Mouse (Mus musculus) frontal cortex, postnatal 36 days (tissue): Measurements from ENCODE around the gene Ahnak.

Source experiments
- DNase-seq, 2 experiments: peaks; one replicate each; pipeline ENCODE4 v3.0.0; 2022; ENCODE audit warnings: low spot score in 2 of 2

Ahnak gene

GRCm38 (mm10) chr19:8989066-8989566, at the start of gene Ahnak:
TSS of gene Ahnak (plus strand) at chr19:8989284.
- DNase-seq, result no peak

- DNase-seq, result no peak
Observed at GRCm38 (mm10) chr19:8940526-8941133, 48.5 kb upstream of the Ahnak start.

- no peak for DNase-seq
Observed at GRCm38 (mm10) chr19:8941136-8941514, 48.0 kb upstream of the Ahnak start.

DNA sequence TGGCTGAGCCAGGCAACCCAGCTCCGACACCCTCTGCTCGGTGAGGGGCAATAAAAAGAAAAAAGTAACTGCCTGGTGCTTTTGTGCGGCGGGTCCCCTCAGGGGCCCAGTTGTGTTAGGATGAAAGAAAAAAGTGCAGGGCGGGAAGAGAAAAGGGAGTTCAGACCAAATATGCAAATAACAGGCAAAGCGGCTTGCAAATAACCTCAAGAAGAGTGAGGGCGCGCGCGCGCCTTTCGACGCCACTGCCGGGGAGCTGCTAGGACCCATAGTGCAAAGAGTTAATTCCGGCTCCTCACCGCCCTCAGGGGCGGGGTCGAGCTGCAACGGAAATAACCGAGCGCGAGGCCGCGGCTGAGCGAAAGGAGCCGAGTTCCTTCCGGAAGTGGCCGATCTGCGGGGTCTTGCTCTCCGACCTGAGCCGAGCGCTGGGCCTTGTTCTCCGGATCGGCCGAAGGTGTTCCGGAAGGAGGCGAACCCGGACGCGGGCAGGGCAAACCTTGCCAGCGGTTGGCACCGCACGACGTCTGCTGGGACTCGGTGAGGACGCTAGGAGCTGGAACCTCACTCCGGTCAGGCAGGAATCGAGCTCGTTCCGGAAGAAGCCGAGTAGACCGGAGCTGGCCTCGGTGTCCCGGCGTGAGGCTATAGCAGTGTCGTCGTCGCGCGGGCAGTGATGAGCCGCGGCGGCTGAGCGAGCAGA, 47.4 kb upstream of the Ahnak start, which contains the start of gene Mta2:
TSS of gene Mta2 (plus strand) at position 361 of the 703 bp plus-strand sequence.
- DNase-seq, result peak; percentile 91 to 96

DNA sequence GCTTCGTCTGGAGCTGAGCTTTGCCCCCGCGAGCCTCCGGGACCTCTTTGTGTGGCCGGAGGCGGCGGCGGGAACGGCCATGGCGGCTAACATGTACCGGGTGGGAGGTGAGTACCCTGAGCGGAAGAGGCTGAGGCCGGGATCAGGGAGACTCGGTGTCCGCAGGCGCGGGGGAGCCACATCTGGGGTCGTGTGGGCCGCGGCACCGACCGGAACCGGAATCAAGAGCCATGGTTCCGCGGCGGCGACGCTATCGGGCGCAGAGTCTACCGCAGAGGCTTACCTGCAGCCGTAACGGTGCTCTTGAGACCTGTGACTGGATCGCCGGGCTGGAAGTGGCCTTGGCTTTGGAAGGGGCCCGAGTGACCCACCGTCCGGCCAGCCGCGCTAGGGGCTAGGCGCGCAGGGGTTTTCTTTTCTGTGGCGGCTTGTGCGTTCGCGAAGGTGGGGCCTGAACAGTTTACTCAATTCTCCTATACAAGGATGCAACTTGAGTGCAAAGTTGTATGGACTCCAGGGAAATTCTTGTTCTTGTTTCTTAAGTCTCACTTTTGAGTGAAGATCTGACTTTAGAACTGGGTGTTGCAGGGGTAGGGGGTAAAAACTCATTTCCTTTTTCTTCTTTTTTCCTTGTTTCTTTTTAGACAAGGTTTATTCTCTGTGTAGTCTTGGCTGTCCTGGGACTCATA, 46.7 kb upstream of the Ahnak start:
- peak in 1 of 2 experiments; percentile 54 for DNase-seq

DNA sequence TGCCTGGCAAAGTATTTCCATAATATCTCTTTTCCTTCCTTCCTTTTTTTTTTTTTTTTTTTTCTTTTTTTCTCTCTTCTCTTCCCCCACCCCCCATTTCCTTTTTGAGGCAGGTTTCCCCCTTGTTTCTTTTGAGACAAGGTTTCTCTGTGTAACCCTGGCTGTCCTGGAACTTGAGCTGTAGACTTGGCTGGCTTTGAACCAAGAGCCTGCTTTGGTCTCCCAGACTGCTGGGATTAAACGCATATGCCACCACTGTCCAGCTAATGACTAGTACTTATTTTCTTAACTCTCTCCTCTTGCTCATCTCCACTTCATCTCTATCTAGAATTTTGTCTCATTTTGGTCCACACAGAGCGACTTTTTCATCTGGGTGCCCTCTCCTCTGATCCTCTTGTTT, 46.0 kb upstream of the Ahnak start:
- no peak for DNase-seq

GRCm38 (mm10) chr19:8944062-8944461, 45.0 kb upstream of the Ahnak start:
- no peak for DNase-seq

- DNase-seq, result no peak
Observed at GRCm38 (mm10) chr19:8944750-8945149, 44.3 kb upstream of the Ahnak start.

GRCm38 (mm10) chr19:8945251-8945650, 43.8 kb upstream of the Ahnak start:
- DNase-seq, result no peak

DNA sequence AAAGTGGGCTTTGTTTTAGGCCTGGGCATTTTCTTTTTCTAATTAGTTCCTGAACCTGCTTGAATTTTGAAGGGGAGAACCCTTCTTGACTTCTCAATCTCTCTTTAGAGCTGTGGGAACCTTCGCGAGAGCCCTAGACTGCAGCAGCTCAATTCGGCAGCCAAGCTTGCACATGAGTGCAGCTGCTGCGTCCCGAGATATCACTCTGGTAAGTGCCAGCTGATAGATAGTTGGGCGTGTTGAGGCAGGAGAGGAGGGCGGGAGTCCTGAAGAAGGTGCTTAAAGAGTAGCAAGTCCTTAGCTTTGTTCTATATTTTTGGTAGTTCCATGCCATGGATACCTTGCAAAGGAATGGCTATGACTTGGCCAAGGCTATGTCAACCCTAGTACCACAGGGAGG, 42.2 kb upstream of the Ahnak start:
- no peak for DNase-seq

DNA sequence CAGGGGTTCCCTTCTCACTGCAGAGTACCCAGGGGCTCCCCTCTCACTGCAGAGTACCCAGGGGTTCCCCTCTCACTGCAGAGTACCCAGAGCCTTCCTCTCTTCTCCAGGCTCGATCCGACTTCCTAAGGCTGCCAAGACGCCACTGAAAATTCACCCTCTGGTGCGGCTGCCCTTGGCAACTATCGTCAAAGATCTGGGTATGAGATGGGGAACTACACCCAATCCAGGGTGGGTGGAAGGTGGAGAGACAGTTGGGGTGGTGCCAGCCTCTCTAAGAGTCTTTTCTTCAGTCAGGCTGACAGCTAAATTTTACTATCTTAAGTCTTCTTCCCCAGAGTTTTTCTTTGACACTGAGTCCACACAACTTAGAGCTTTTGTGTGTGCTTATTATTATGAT, 38.9 kb upstream of the Ahnak start:
- DNase-seq, result no peak

GRCm38 (mm10) chr19:8952241-8952640, 36.8 kb upstream of the Ahnak start:
- peak in 1 of 2 experiments; percentile 9 for DNase-seq

DNA sequence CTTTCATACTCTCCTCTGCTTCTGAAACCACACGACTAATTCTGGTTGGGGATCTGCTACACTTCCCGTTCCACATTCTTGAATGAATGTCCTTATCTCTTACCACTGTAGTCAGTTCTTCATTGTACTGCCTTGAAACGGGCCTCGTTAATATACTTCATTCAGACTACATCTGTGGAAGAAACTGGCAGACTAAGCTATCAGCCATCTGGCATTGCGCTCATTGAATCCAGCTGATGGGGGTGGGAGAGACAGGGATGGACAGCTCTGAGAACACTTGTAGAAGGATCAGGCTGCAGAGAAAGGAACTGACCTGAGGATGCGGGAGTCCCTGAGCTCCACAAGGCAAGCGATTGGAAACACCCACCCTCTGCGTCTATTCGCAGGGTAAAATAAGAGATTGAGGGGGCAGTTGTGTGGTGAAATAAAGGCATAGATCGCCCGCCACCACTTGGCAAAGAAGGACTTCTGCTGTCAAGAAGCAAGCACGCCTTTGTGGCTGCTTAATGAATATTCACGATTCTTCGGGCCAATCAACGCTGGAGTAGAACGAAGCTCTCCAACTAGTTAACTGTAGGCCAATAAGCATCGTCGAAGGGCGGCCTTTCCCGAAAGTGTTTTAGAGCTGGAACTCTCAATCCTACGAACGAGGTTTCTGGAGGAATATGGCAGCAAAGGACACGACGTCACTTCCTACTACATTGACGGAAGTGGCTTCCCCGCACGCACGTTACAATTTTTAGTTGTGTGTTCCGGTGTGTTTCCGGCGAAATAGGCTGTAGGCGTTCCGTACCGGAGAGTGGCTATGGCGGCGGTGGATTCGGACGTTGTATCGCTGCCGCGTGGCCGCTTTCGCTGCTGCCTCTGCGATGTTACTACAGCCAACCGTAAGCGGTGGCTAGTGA, 35.7 kb upstream of the Ahnak start, which contains the start of gene Tut1:
TSS of gene Tut1 (plus strand) at position 713 of the 905 bp plus-strand sequence.
- peak; percentile 91 to 97 for DNase-seq

DNA sequence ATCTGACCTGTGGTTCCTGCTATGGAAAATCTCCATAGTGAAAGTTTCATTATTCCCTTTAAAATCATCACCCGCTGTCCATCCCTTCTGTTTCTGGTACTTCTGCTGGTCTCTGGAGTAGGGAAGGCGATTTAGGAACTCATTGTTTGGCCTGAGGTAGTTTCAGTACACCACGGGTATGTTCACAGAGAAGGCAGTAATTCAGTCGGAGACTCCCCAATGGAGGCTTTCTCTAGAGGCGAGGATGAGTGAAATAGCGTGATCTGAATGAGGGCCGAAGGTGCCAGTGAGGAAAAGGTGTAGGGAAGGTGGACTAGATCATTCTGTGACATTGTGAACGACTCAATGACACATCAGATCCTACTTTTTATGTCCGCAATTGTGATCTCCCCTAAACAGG, 34.9 kb upstream of the Ahnak start:
- DNase-seq, result no peak

- DNase-seq, result no peak
Observed at GRCm38 (mm10) chr19:8962256-8962655, 26.8 kb upstream of the Ahnak start.

DNA sequence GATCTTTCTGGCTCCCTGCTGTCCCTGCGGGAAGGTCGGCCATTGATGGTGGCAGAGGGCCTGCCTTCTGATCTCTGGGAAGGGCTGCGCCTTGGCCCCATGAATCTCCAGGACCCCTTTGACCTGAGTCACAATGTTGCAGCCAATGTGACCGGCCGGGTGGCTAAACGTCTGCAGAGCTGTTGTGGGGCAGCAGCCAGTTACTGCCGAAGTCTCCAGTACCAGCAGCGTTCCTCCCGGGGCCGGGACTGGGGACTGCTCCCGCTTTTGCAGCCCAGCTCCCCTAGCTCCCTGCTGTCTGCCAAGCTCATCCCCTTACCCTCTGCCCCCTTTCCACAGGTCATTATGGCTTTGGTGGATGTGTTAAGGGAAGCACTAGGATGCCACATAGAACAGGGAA, 24.0 kb upstream of the Ahnak start:
- DNase-seq, result no peak

- no peak for DNase-seq
Observed at GRCm38 (mm10) chr19:8965771-8966170, 23.3 kb upstream of the Ahnak start.

DNA sequence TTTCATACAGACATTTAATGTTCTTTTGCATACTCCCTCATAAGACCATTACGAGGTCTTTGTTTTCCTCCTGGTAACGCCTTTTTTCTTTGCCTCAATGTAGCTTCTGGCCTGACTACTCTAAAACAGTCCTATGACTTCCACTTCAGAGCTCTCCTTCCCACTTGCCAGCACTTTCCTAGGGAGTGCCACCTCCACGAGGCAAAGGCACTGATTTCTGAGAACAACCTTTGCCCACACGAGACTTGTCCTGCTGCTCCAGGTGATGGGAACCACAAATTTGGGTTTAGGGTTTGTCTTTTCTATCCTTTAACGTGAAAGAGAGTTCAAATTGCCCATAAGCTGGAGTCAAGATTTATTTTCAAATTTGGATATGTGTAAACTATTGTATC, 22.9 kb upstream of the Ahnak start:
- no peak for DNase-seq

DNA sequence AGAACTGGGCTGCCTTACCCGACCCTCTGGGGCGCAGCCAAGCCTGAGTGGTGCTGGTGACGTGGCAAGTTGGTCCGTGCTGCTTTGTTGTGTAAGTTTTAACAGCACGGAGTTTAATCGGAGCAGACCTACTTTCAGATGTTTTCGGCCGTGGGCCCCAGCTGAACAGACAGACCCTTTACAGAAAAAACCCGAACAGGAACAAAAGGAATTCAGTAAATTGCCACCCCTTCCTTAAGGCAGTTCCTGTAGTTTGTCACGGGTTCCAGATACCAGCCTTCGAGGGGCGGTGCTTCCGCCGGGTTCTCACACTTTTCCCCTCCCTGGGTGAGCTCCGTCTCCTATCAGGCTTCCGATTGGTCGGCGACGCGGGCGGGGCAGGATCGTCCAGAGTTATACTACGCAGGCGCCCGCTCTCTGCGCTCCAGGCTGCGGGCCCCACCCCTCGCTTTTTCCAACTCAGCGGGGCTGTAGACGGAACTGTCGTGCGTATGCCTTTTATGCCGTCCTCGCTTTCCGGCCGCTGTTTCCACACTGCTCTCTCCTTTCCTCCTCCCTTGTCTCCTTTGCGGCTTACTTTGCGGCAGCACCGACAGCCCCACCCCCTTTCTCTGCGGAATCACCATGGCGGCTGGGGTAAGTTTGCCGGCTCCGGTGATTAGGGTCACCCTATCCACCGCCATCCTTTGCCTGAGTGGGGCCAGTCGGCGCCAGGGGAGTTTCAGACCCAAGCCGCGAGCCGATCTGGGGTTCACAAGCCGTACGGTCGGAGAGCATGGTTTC, 22.3 kb upstream of the Ahnak start, which contains the start of gene Eef1g:
TSS of gene Eef1g (plus strand) at position 452 of the 783 bp plus-strand sequence.
- peak; percentile 99 for DNase-seq

GRCm38 (mm10) chr19:8967373-8967743, 21.7 kb upstream of the Ahnak start:
- DNase-seq, result no peak

DNA sequence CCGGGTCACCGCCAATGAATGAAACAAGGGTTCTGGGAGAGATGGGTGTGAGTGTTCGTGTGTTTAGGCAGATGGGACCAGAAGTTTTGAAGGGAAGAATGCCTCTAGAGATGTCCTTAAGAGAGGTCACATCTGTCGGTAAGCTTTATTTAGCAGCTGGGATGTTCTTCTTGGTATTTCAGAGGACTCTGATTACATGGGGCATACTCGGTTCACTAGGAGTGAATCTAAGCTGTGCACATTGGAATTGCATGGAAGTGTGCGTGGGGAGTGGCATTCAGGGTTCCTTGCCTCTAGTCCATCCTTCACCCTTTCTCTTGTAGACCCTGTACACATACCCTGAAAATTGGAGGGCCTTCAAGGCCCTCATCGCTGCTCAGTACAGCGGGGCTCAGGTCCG, 21.2 kb upstream of the Ahnak start:
- no peak for DNase-seq
